Mouse (Mus musculus): ENCODE results near the gene Ankrd66.

GRCm38 (mm10) chr17:43563192-43563987 lies 20.0 kb upstream of the Ankrd66 start:
- TF ChIP-seq CTCF (IDR thresholded peaks at IDR 0.05; ENCODE audit: extremely low read depth, insufficient read depth, low read length) (no peak), POLR2A (IDR thresholded peaks at IDR 0.05; ENCODE audit: extremely low read depth, insufficient read depth, low read length) (no peak)
